Comparison of ENCODE assay signal across 25 mouse cellular contexts in genomic region chr6:23439897-23440296, GRCm38 (mm10).
DNase-seq lines count a peak whose midpoint lies in the region; ATAC-seq and TF ChIP-seq lines count a peak whose summit lies in the region.
"Had no signal": no experiment of that assay in that cellular context is flagged by ENCODE, and none has a peak within 500 bp of the region (broad histone marks: within the 10 kb centered on the region; RNA-seq: fewer than 3 reads in every experiment).

No protein-coding gene starts in this region.

- no peak for TF ChIP-seq CTCF in forebrain, postnatal 0 days (IDR thresholded peaks at IDR 0.05; ENCODE audit: low read depth)

- no peak for DNase-seq in forebrain, embryonic 10.5 days (ENCODE audit: extremely low spot score, low spot score)
- DNase-seq in forebrain, postnatal 0 days = peak; percentile 22
- no peak for DNase-seq in forebrain, embryonic 11.5 days (ENCODE audit: low spot score)
- peak; percentile 16 for DNase-seq in brain, adult 2 months (ENCODE audit: low read depth, low spot score)
- DNase-seq in right cerebral cortex, postnatal 36 days (ENCODE audit: low spot score in 2 of 2) = no peak
- DNase-seq: adrenal gland, adult 8-10 months; adrenal gland, postnatal 25 days; cerebellum, adult 11 months; cerebellum, adult 2 months; cerebellum, adult 9-11 months; cerebellum, postnatal 25 days; gastrocnemius, postnatal 10 days; heart, adult 11 months; heart, postnatal 10 days; heart, postnatal 36 days; kidney, adult 2 months had no signal

- no peaks in the 10 kb centered on the region for H3K9me3 ChIP-seq in forebrain, embryonic 13.5 days (replicated peaks)
- no peaks in the 10 kb centered on the region for H3K9me3 ChIP-seq in forebrain, embryonic 10.5 days
- no peaks in the 10 kb centered on the region for H3K9me3 ChIP-seq in forebrain, postnatal 0 days (ENCODE audit: low read length)
- no peaks in the 10 kb centered on the region for H3K9me3 ChIP-seq in forebrain, embryonic 11.5 days (ENCODE audit: control insufficient read depth, low read length)
- H3K9me3 ChIP-seq: embryonic facial prominence, embryonic 12.5 days; embryonic facial prominence, embryonic 15.5 days; heart, embryonic 12.5 days; heart, embryonic 15.5 days; hindbrain, embryonic 10.5 days; hindbrain, embryonic 13.5 days had no signal

- H3K27me3 ChIP-seq in forebrain, embryonic 13.5 days = no peaks in the 10 kb centered on the region
- no peaks in the 10 kb centered on the region for H3K27me3 ChIP-seq in forebrain, embryonic 10.5 days (ENCODE audit: poor library complexity, severe bottlenecking)
- no peaks in the 10 kb centered on the region for H3K27me3 ChIP-seq in forebrain, postnatal 0 days (ENCODE audit: insufficient read depth, low read length)
- H3K27me3 ChIP-seq in forebrain, embryonic 11.5 days (ENCODE audit: control insufficient read depth, insufficient read depth, low read length) = no peaks in the 10 kb centered on the region
- H3K27me3 ChIP-seq: embryonic facial prominence, embryonic 12.5 days; embryonic facial prominence, embryonic 15.5 days; heart, embryonic 12.5 days; heart, embryonic 15.5 days; hindbrain, embryonic 13.5 days had no signal

- WGBS in forebrain, embryonic 13.5 days = 65% methylated on average over 3 of the region's 3 CpGs
- WGBS in forebrain, embryonic 10.5 days = 84% methylated on average over 3 of the region's 3 CpGs
- 48% methylated on average over 3 of the region's 3 CpGs for WGBS in forebrain, postnatal 0 days
- 83% methylated on average over 3 of the region's 3 CpGs for WGBS in forebrain, embryonic 11.5 days

- H3K4me3 ChIP-seq in forebrain, embryonic 13.5 days = no peak overlapping the region
- no peak overlapping the region for H3K4me3 ChIP-seq in forebrain, embryonic 10.5 days
- H3K4me3 ChIP-seq in forebrain, postnatal 0 days (ENCODE audit: low read depth, low read length) = no peak overlapping the region
- no peak overlapping the region for H3K4me3 ChIP-seq in forebrain, embryonic 11.5 days (ENCODE audit: low read depth, low read length)
- H3K4me3 ChIP-seq: embryonic facial prominence, embryonic 12.5 days; embryonic facial prominence, embryonic 15.5 days; heart, embryonic 12.5 days; heart, embryonic 15.5 days; hindbrain, embryonic 10.5 days; hindbrain, embryonic 13.5 days had no signal

- no peak overlapping the region for H3K9ac ChIP-seq in forebrain, embryonic 13.5 days
- no peak overlapping the region for H3K9ac ChIP-seq in forebrain, postnatal 0 days
- H3K9ac ChIP-seq in forebrain, embryonic 11.5 days (ENCODE audit: low read length) = no peak overlapping the region
- H3K9ac ChIP-seq: embryonic facial prominence, embryonic 12.5 days; embryonic facial prominence, embryonic 15.5 days; heart, embryonic 12.5 days; heart, embryonic 15.5 days; hindbrain, embryonic 13.5 days had no signal

- H3K4me2 ChIP-seq in forebrain, embryonic 13.5 days = no peak overlapping the region
- no peak overlapping the region for H3K4me2 ChIP-seq in forebrain, postnatal 0 days (ENCODE audit: low read depth)
- no peak overlapping the region for H3K4me2 ChIP-seq in forebrain, embryonic 11.5 days (ENCODE audit: low read depth, low read length, severe bottlenecking)
- H3K4me2 ChIP-seq: embryonic facial prominence, embryonic 12.5 days; embryonic facial prominence, embryonic 15.5 days; heart, embryonic 12.5 days; heart, embryonic 15.5 days; hindbrain, embryonic 13.5 days had no signal

- ATAC-seq in forebrain, embryonic 13.5 days = peak; percentile 58; the same call in 1 of the 2 replicates
- peak; percentile 56; the same call in 1 of the 2 replicates for ATAC-seq in forebrain, postnatal 0 days
- ATAC-seq in forebrain, embryonic 11.5 days (replicated peaks; ENCODE audit: low FRiP score) = no peak
- ATAC-seq: activated CD4-positive, CD25-positive, alpha-beta regulatory T cell, adult 4 months; intestine, postnatal 0 days had no signal

- no peaks in the 10 kb centered on the region for H3K4me1 ChIP-seq in forebrain, embryonic 13.5 days
- H3K4me1 ChIP-seq in forebrain, embryonic 10.5 days = no peaks in the 10 kb centered on the region
- H3K4me1 ChIP-seq in forebrain, postnatal 0 days (ENCODE audit: insufficient read depth) = no peaks in the 10 kb centered on the region
- no peaks in the 10 kb centered on the region for H3K4me1 ChIP-seq in forebrain, embryonic 11.5 days (replicated peaks; ENCODE audit: control insufficient read depth, insufficient read depth, low read length)
- H3K4me1 ChIP-seq: embryonic facial prominence, embryonic 12.5 days; embryonic facial prominence, embryonic 15.5 days; heart, embryonic 12.5 days; heart, embryonic 15.5 days; hindbrain, embryonic 10.5 days; hindbrain, embryonic 13.5 days had no signal

- H3K36me3 ChIP-seq in forebrain, embryonic 13.5 days (ENCODE audit: poor library complexity, severe bottlenecking) = no peaks in the 10 kb centered on the region
- H3K36me3 ChIP-seq in forebrain, embryonic 10.5 days (replicated peaks) = no peaks in the 10 kb centered on the region
- no peaks in the 10 kb centered on the region for H3K36me3 ChIP-seq in forebrain, postnatal 0 days (ENCODE audit: insufficient read depth)
- no peaks in the 10 kb centered on the region for H3K36me3 ChIP-seq in forebrain, embryonic 11.5 days (ENCODE audit: control insufficient read depth, insufficient read depth, low read length)
- H3K36me3 ChIP-seq: embryonic facial prominence, embryonic 12.5 days; embryonic facial prominence, embryonic 15.5 days; heart, embryonic 12.5 days; heart, embryonic 15.5 days; hindbrain, embryonic 10.5 days; hindbrain, embryonic 13.5 days had no signal

- no peak overlapping the region for H3K27ac ChIP-seq in forebrain, embryonic 13.5 days
- H3K27ac ChIP-seq in forebrain, embryonic 10.5 days = no peak overlapping the region
- no peak overlapping the region for H3K27ac ChIP-seq in forebrain, postnatal 0 days (ENCODE audit: low read depth, low read length)
- no peak overlapping the region for H3K27ac ChIP-seq in forebrain, embryonic 11.5 days (ENCODE audit: low read depth, low read length)
- H3K27ac ChIP-seq: embryonic facial prominence, embryonic 12.5 days; embryonic facial prominence, embryonic 15.5 days; heart, embryonic 15.5 days; hindbrain, embryonic 10.5 days; hindbrain, embryonic 13.5 days had no signal

Comparison
In these comparisons a context has a peak if more than half of its experiments do, and no peak if none do; other contexts are left out.
1. DNase-seq: peak in forebrain, postnatal 0 days (single experiment) and brain, adult 2 months (single experiment); none in forebrain, embryonic 10.5 days (single experiment), forebrain, embryonic 11.5 days (single experiment) and right cerebral cortex, postnatal 36 days (0 of 2).